Mouse (Mus musculus): ENCODE data around the gene Trim47.

DNA sequence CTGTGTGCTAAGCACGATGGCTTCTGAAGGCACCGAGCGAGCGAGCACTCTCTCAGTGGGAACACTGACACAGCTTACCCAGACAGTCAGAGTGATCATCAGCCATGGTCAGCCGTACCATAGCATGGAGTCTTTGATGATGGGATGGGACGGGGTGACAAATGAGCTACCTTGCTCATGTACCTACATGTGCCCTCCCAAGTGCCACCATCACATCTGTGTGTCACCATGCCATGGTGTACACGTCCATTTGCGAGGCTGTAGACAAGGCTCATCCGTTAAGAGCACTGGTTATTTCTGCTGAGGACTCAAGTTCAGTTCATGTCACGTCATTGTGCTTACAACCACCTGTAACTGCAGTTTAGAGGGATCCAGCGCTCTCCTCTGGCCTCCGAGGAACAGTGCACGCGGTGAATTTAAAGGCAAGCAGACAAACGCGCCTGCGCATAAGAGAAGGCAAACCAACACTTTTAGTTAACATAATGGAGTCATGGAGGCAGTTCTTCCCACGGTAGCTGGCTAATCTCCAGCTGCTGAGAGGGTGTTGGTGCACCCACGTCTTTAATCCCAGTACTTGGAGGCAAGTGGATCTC is 15.3 kb downstream of the Trim47 start:
- TF ChIP-seq CTCF (IDR thresholded peaks at IDR 0.05; ENCODE audit: low read depth) (no peak), EP300 (IDR thresholded peaks at IDR 0.05; ENCODE audit: low read depth) (no peak)

All from heart, postnatal 0 days (tissue).